ENCODE assay signal across 29 mouse cellular contexts in genomic region chr16:89883897-89884296, GRCm38 (mm10).
DNase-seq lines count a peak whose midpoint lies in the region; ATAC-seq and TF ChIP-seq lines count a peak whose summit lies in the region.
"Had no signal": no experiment of that assay in that cellular context is flagged by ENCODE, and none has a peak within 500 bp of the region (broad histone marks: within the 10 kb centered on the region; RNA-seq: fewer than 3 reads in every experiment).

No protein-coding gene starts in this region.

- H3K9ac ChIP-seq in MEL (ENCODE audit: control insufficient read depth, low read depth, low read length, poor library complexity, severe bottlenecking), result no peak overlapping the region
- H3K9ac ChIP-seq: embryonic facial prominence, embryonic 13.5 days; forebrain, embryonic 12.5 days; forebrain, embryonic 15.5 days; heart, embryonic 12.5 days; heart, embryonic 15.5 days; hindbrain, embryonic 13.5 days had no signal

- no peaks in the 10 kb centered on the region; a peak in 2 of 4 replicates for H3K36me3 ChIP-seq in MEL (ENCODE audit: control insufficient read depth in 1 of 2, insufficient read depth in 2 of 2, low read length in 2 of 2)
- H3K36me3 ChIP-seq: forebrain, embryonic 12.5 days; forebrain, embryonic 15.5 days had no signal

- no peak overlapping the region for H3K4me3 ChIP-seq in MEL (ENCODE audit: control insufficient read depth in 1 of 2, insufficient read depth in 1 of 2, low read depth in 2 of 2, low read length in 2 of 2)
- H3K4me3 ChIP-seq: embryonic facial prominence, embryonic 10.5 days; embryonic facial prominence, embryonic 13.5 days; erythroblast, embryonic 14.5 days; forebrain, embryonic 12.5 days; forebrain, embryonic 15.5 days; heart, embryonic 12.5 days; heart, embryonic 15.5 days; hindbrain, embryonic 10.5 days; hindbrain, embryonic 13.5 days had no signal

- ATAC-seq in megakaryocyte, adult 5-6 weeks (ENCODE audit: poor library complexity, severe bottlenecking), result peak; percentile 33; the same call in 1 of the 2 replicates
- ATAC-seq: forebrain, embryonic 15.5 days; hindbrain, embryonic 16.5 days; intestine, embryonic 16.5 days; Patski had no signal

- TF ChIP-seq RAD21 in MEL (IDR thresholded peaks at IDR 0.05; ENCODE audit: low read depth, low read length), result no peak

- TF ChIP-seq EP300 in MEL (IDR thresholded peaks at IDR 0.05; ENCODE audit: low read depth in 1 of 2, low read length in 2 of 2), result no peak

- DNase-seq in adrenal gland, postnatal 36 days, result peak; percentile 38 to 52
- DNase-seq in adrenal gland, postnatal 14 days, result no peak
- DNase-seq in 416B (ENCODE audit: low read depth), result peak; percentile 59
- peak; percentile 37 for DNase-seq in MEL (ENCODE audit: low read depth, low spot score)
- DNase-seq in urinary bladder, postnatal 25 days (ENCODE audit: low spot score), result no peak
- no peak for DNase-seq in thymus, postnatal 14 days
- DNase-seq: adrenal gland, postnatal 25 days; cerebellum, adult 11-12 months; cerebellum, adult 8-10 months; cerebellum, postnatal 10 days; cerebellum, postnatal 36 days; embryo, embryonic 11 days; gastrocnemius, postnatal 25 days; heart, adult 18-20 months; heart, postnatal 10 days; heart, postnatal 36 days had no signal

- TF ChIP-seq CTCF in MEL (IDR thresholded peaks at IDR 0.05 in 2 of 3, conservative IDR thresholded peaks at IDR 0.05 in 1 of 3; ENCODE audit: control insufficient read depth in 1 of 3, insufficient read depth in 1 of 3, low read depth in 2 of 3, low read length in 3 of 3, poor library complexity in 1 of 3, severe bottlenecking in 1 of 3), result no peak

- no peaks in the 10 kb centered on the region for H3K9me3 ChIP-seq in MEL (replicated peaks; ENCODE audit: insufficient read depth, low read length)
- H3K9me3 ChIP-seq: forebrain, embryonic 12.5 days; forebrain, embryonic 15.5 days; heart, embryonic 12.5 days; heart, embryonic 15.5 days; hindbrain, embryonic 10.5 days; hindbrain, embryonic 13.5 days had no signal

- H3K79me2 ChIP-seq in MEL (ENCODE audit: control insufficient read depth, insufficient read depth, low read length, poor library complexity), result no peaks in the 10 kb centered on the region

- no peak for TF ChIP-seq POLR2A in MEL (IDR thresholded peaks at IDR 0.05; ENCODE audit: control insufficient read depth in 1 of 2, insufficient read depth in 1 of 2, low read depth in 1 of 2, low read length in 2 of 2, poor library complexity in 1 of 2)

- H3K27me3 ChIP-seq in MEL (ENCODE audit: control insufficient read depth in 1 of 2, insufficient read depth in 2 of 2, low read length in 2 of 2), result no peaks in the 10 kb centered on the region
- H3K27me3 ChIP-seq: embryonic facial prominence, embryonic 13.5 days; forebrain, embryonic 12.5 days; forebrain, embryonic 15.5 days; heart, embryonic 12.5 days; heart, embryonic 15.5 days; hindbrain, embryonic 13.5 days; Patski had no signal

- no peaks in the 10 kb centered on the region for H3K4me1 ChIP-seq in MEL (ENCODE audit: control insufficient read depth in 1 of 2, insufficient read depth in 2 of 2, low read length in 2 of 2)
- H3K4me1 ChIP-seq: forebrain, embryonic 15.5 days; heart, embryonic 15.5 days had no signal

- H3K27ac ChIP-seq in MEL (ENCODE audit: control insufficient read depth, low read depth, low read length), result no peak overlapping the region
- H3K27ac ChIP-seq: embryonic facial prominence, embryonic 10.5 days; embryonic facial prominence, embryonic 13.5 days; forebrain, embryonic 12.5 days; forebrain, embryonic 15.5 days; heart, embryonic 15.5 days; hindbrain, embryonic 10.5 days; hindbrain, embryonic 13.5 days had no signal

TF ChIP-seq in MEL, 35 proteins besides CTCF, POLR2A, EP300 and RAD21:
- peak; percentile 83 for TF ChIP-seq MAFK (IDR thresholded peaks at IDR 0.05; ENCODE audit: borderline replicate concordance, low read depth, low read length)
- no peak for TF ChIP-seq HCFC1 (IDR thresholded peaks at IDR 0.05; ENCODE audit: low read depth, low read length)

Comparison
In these comparisons a context has a peak if more than half of its experiments do, and no peak if none do; other contexts are left out.
1. DNase-seq: peak in adrenal gland, postnatal 36 days (2 of 2), 416B (single experiment) and MEL (single experiment); none in adrenal gland, postnatal 14 days (single experiment), urinary bladder, postnatal 25 days (single experiment) and thymus, postnatal 14 days (single experiment).